Mouse (Mus musculus) cerebellum, postnatal 25 days (tissue): ENCODE data around the gene Cpsf4l.

Source experiments
- DNase-seq, 2 experiments: peaks; one replicate each; pipeline ENCODE4 v3.0.0; 2021; ENCODE audit warnings: mixed read lengths in 2 of 2

The Cpsf4l gene

DNA sequence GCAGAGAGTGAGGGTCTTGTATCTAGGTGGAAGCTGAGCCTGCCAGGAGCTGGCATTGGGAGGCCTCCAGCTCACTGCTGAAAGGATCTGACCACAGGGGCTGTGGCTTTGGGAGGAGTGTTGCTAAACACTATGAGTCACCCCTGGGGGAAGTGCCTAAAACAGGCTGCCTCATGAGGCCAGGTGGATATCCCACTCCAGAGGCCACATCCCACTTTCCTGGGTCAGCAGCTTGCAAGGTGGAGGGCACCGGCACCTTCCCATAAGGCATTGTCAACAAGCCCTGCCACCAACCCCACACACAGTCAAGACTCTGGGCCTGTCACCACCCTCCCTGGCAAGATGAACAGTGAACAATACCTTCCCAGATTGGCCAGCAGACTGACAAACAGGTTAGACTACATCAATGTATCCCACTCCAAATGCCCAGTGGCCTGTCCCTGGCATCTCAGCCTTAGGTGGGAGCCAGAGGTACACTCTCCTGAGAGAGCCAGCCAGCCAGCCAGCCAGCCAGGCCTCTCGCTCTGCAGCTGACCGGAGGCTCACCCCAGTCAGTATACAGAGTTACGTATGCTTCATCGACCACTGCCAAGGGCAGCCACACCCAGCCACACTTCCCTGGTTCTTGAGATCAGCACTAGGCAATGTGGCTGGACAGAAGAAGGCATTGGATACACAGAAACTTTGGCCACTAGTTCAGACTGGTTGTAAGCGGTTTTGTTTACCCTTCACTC lies 24.0 kb upstream of the Cpsf4l start:
- no peak for DNase-seq

DNA sequence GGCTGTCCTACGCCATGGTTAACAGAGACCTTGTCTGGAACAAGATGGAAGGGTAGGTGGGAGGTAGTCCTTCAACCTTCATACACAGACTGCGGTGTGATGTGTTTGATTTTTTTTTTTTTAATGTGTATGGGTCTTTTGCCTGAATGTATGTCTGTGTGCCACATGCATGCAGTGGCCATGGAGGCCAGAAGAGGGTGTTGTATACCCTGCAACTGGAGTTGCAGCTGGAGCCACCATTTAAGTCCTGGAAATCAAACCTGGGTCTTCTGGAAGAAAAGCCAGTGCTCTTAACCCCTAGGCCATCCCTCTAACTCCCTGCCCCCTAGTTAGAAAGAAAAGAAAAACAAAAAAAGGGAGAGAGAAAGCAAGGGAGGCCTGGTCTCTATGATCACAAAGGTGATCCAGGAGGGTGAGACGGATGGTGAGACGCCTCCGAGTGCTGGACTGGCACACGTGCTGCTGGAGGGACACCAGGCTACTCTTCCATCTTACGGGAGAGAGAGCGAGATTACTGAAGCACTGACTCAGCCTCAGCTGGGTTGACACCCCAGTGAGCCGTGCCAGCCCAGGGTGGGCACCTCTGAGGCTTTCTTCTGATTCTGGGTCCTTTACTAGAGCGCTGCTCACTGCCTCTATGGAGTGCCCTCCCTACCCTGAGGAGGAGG lies 22.3 kb upstream of the Cpsf4l start:
- DNase-seq = no peak

DNA sequence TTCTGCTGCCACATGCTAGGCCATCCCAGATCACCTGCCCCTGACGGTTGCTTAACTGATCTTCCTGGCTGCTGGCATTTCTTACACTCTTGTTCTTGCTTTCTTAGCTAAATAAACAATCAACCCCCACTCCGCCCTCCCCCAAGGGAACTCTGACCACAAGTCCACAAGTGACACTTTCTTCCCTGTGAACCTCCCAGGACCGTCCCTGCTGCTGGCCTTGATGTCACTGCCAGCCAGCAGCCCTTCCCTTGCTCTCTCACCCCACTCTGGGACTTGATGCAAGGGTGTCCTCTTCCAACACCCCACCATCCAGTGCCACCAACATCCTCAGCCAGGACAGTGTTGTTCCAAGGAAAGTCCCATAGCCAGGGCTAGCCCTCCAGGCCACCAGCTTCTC lies 21.1 kb upstream of the Cpsf4l start:
- DNase-seq = no peak

DNA sequence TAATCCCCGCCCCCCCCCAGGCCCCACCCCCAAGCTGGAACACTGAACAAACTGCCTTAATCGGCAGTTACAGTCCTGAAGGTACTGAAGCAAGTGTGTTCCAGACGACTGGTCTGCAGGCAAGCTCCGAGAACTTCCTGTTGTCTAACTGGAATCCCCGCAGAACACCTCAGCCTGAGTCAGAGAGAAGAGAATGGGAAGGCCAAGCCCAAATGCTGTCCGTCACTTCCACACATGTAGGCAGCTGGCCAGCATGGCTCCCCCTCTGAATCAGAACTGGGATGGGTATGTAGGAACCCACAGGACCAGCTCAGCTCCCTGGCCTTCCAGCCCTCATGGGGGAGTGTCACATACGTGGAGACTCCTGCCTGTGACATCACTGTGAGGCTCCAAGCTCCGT lies 20.1 kb upstream of the Cpsf4l start:
- no peak for DNase-seq

DNA sequence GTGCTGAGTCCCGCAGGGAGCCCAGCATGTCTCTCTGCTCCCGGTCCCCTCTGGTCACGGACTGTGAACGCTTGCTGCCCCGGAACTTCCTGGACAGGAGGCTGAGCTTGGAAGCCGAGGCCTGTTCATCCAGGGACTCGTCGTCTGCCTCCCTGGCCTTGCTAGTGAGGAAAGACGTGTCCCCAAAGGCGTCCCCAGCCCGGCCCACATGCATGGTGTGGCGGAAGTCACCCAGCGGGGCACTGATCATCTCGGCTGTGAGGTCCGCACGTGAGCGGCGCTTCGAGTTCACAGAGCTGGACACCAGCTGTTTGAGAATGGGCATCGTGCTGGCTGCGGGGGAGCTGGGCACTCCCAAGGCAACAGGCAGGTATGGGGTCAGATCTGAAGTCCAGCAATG lies 19.4 kb upstream of the Cpsf4l start:
- no peak for DNase-seq

DNA sequence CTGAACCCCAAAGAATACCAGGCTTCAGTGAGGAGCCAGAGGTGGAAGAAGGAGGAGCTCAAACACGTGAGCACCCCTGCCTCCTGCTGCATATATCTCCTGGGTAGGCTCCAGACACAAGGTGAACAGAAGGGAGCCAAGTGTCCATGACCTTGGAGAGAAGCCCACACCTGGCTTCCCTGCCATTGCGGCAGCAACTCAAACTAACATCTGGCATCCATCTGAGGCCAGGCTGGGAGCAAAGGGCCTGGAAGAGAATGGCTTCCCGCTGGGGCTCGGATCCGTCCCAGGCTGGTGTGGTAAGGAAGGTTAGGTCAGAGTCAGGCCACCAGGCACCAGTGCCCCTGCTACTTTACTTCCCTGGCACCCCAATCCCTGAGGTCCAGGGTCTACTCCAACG lies 18.2 kb upstream of the Cpsf4l start:
- no peak for DNase-seq

DNA sequence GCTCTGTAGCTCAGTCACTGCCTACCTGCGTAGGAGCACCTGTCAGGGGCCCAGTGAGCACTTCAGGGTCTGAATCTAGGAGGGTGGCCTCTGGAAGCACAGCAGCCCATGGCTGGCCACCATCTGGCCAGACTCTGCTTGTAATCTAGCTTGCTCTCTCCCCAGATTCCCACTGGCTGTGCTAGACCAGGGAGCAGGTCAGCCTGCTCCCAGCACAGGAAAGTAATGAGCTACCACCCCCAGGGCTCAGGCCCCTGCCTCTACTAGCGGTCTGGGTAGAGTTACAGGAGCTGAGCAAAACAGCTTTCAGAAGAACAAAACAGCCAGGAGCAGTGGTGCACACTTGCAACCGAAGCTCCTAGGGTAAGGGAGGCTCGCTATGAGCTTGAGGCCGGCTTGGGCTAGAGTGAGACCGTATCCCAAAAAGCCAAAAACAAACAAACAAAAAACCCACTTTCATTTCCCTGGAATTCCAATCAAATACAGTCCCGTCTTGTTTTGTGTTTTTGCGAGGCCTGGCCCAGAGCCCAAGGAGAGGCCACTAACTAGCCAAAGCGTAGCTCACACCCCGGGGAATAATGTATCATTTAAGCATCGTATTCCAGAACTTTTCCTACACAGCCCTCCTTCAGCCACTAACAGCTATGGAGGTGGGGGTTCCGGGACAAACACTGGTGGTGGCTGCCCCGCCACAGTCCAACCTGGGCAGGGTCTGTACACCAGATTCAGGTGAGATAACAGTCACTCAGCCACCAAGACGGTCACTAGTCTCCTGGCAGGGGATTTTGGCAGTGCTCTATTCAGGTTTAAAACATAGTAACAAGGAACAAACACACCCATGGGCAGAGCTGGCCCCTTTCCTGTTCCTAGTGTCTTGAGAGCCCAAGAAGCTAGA lies 17.4 kb upstream of the Cpsf4l start:
- no peak for DNase-seq

DNA sequence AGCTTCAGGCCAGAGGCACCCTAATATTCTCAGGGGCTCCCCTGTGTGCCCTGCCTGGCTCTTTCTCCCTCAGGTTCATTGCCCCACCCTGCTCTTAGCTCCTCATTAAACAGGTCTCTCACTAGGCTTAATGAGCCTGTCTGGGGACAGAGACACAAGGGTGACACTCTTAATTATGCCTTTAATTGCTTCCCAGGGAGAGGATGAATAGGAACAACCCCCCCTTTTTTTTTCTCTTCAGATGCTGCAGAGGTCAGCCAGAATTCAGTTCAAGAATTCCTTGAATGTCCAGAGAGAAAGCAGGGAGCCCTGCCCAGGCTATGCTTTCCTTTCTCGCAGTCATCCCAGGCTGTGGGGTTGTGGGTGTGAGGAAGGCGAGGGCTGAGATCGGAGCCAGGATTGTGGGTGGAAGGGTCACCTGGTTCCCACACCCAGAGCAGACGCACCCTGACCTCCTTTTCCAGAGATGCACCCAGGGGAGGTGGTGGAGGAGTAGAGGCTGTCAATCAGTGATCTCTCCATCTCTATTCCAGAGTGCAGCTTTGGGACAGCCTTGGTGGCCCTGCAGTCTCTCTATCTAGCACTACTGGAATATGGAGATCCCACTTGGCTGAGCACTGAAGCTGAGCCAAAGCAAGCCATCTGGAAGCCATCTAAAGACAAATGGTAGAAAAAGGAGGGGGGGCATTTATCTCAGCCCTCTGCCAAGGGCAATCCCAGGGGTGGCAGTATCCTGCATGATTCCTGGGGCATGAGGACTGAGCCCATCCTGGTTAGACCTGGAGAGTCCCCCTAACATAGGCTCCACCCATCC lies 15.6 kb upstream of the Cpsf4l start:
- peak; percentile 32 to 36 for DNase-seq

DNA sequence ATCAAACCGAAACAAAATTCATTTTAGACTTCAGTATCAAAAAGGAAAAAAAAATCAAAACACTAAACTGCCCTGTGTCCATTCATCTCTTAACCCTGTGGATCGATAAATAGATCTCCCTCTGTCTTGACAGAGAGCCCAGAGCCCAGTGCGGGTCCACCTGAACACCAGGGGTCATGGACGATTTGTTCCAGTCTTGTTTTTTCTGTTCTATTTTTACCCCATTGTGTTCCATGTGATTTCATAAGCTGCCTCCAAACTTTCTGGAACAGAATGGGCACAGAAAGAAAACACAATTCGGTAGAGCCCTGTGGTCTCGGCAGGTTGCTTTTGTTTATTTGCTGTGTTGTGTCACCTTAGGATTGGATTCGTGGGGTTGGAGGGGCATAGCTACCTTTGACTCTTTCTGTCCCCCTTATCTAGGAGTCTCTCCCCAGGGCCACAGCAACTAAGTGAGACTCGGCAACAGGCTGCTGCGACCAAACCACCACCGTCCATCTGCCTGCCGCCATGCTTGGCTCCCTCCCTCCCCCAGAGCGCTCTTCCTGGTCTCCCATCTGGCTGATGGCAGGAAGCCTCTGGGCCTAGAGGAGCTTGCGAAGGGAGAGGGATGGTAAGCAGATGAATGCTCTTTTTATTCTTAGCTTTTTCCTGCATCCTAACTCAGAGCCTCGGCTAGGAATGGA lies 12.7 kb upstream of the Cpsf4l start:
- peak; percentile 36 to 56 for DNase-seq

DNA sequence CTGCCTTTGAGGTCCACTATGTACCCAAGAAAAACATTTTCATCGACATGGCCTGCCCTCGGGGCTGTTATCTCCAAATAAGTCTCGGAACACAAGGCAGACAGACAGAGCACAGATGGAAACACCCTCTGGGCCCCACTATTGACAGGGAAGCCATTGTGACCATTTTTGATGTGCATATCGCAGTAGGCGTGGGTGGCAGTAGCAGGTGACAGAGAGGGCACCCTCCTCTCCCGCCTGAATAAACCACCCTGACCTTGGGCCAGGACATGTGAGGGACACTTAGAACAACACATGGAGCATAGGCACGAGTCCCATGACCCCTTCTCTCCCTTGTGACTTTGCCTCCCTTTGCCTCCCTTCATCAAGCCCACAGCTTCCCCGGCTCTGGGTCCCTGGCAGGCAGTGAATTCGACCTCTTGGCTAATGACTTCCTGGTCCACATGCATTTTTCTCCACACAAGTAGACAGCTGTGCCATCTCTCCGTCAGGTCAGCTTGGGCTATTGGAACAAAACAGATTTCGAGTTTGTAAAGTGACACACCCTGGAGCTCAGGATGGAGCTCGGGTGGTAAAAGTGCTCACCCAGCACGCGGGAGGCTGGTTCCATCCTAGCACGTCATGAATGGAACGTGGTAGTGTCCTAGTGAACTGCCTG lies 8.1 kb upstream of the Cpsf4l start:
- no peak for DNase-seq

DNA sequence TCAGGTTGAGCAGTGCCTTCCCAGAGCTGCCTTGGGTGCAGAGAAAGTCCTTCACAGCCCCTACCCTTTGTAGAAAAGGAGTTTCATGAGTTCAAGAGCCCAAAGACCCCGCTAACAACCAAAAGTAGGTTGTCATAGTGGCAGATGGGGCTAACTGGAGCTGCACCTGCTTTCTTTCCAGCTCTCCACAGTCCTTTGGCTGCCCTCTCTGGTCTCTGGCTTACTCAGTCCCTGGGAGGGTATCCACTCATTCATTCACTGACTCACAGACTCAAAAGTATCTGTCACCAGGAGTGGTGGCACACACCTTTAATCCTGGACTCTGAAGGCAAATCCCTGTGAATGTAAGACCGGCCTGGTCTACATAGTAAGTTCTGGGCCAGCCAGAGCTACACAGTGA lies 6.3 kb upstream of the Cpsf4l start:
- no peak for DNase-seq

DNA sequence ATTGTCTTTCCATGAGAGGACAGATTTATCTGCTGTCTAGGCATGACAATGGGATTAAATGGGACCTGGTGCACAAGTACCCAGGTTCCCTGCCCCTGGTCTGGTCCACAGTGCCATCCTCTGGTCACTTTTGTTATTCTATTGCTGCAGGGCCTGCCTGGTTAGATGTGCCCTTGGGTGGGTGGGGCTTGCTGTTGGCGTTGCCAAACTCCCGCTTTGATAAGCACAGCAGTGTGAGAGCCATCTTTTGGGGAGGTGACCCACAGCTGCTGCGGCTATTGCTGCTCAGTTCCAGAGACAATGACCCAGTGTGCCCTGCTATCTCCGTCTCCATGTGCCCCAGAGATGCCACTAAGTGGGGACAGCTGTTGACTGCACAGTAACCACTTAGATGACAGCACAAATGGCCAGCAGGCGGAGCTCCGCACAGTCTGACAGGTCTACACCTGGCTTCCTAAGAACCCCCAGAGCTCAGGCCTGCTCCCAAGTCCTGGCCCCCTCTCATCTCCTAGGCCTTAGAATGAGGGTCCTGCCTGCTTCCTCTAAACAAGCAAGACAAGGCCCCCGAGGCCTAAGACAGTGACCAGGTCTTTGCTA lies 5.4 kb upstream of the Cpsf4l start:
- DNase-seq = no peak

DNA sequence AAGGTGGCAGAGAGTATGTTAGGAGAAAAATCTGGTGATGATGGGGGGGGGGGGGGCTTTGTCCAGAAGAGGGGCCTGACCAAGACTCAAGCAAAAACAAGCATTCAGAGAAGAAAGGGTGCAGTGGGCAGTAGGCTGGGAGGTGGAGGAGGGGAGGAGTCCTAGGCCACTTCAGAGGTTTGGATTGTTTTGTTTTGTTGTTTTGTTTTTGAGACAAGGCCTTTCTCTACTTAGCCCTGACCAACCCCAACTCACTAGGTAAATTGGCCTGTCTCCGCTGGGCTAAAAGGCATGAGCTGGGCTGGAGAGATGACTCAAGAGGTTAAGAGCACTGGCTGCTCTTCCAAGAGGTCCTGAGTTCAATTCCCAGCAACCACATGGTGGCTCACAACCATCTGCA lies 1.2 kb upstream of the Cpsf4l start:
- DNase-seq = no peak

DNA sequence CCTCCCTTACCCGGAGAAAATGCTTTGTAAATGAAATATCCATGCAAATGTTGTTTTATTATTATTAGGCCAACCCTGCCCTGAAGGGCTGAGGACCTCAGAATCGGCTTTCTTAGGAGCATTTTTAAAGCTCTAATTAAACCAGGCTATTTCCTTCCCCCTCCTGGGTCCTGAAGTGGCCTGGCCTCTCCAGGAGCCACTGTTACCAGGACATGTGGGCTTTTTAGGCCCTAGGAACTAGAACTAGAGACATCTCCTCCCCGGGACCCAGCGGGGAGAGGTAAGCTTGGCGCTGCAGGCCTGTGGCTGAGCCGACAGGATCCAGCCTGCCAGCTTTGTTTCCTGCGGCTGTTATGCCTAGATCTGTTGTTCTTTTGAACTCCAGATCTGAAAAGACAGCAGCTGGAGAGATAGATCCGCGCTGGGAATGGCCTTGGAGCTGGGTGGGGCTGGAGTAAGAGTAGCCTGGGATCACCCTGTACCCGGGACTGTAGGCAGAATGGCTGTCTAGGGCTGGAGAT lies 500 bp upstream of the Cpsf4l start:
- DNase-seq = no peak

DNA sequence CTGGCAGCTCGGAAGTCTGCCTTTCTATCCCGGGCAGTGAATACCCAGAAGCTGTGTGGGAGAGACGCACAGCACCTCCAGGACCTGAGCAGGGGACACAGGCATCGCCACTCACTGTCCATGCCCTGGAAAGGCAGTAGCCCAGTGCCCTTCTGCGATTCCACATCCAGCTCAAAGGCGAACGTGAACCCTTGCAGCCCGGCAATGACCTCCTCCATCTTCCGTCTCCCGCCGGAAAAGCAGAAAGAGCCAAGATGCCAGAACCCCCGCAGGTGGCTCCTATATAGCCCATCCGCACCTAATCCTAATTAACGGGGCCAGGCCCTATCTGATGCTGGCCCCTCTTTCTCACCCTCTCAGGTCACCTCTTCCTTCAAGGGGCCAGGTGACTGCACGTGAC lies 545 bp downstream of the Cpsf4l start:
- DNase-seq = no peak

DNA sequence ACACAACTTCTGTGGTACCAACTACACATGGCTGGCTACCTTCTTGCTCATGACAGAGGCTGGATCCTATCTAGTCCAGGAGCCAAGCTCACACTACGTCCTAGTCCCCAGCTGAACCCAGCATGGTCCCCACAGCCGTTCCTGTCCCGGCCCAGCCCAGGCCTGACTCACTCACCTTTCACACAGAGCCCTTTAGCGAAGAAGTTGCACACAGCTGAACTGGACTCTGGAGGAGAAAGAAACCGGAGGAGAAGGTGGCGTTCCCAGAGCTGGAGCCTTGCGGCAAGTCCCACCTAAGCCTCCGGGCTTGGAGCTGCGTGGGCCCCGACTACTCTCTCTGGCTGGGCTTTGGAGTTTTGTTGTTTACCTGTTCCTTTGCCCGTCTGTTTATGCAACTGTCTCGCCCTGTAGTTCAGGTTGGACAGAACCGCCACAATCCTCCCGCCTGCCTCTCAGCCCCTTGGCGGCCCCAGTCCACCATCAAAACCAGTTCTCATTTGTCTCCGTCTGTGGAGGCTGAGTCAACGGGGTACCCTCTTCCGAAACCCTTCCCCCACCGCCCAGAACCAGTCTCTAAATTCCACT lies 1.1 kb downstream of the Cpsf4l start:
- DNase-seq = no peak

DNA sequence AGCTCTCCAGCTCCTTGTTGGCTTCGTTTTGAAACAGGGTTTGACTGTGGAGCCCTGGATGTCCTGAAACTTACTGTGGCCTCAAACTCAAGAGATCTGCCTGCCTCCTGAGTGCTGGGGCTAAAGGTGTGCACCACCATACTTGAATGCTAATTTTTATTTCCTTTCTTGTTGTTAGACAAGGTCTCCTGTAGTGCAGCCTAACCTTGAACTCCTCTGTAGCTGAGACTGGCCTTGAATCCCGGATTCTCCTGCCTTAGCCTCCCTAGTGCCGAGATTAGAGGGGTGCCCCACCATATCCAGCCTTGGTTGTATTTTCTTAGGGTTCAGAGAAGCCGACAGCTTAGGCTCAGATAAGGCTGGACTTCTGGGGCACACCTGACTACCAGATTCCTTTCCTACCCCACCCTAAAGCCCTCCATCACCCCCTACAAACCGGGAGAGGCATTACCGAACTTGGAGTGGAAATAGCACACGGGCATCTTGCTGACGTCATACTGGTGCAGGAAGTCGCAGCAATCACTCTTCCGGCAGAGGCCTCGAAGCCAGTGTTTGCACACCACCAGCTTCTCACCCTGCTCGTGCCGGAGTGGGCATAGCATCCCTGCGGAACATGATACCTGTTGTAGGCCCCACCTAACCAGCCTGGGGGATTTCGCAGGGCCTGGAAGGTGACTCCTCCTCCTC lies 3.7 kb downstream of the Cpsf4l start:
- no peak for DNase-seq

DNA sequence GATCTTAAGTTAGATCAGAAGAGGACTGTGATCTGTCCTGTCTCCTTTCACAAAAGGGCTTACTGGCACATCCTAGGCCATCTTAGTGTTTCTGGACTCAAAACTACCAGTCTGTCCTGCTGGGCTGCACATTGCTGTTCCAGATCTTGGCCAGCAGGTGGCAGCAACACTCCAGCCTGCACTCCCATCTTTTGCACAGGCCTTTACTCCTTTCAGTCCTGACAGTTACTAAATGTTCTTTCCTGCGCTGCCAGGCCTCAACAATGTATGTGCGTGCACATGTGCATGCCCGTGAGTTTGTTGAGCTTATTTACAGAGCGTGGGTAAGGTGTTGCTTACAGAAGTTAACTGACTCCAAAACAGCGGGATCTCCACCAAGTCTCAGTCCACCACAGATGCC lies 6.1 kb downstream of the Cpsf4l start:
- peak; percentile 86 to 87 for DNase-seq

DNA sequence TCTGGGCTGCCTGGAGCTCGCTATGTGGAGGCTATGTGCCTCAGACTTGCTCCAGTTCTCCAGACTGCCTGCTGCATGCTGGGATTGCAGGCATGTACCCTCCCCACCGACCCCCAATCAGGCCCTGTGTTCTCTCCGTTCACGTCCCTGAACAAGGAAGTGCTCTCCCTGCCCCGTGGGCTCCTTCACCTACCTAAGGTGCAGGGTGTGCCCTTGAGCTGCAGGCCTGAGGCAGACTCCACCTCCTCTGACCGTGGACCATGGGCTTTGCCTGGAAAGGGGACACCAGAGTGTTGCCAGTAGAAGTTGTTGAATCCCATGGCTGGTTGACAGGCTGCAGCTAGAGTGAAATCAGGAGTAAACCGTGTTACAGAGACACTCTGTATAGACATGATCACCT lies 10.2 kb downstream of the Cpsf4l start:
- DNase-seq = no peak

DNA sequence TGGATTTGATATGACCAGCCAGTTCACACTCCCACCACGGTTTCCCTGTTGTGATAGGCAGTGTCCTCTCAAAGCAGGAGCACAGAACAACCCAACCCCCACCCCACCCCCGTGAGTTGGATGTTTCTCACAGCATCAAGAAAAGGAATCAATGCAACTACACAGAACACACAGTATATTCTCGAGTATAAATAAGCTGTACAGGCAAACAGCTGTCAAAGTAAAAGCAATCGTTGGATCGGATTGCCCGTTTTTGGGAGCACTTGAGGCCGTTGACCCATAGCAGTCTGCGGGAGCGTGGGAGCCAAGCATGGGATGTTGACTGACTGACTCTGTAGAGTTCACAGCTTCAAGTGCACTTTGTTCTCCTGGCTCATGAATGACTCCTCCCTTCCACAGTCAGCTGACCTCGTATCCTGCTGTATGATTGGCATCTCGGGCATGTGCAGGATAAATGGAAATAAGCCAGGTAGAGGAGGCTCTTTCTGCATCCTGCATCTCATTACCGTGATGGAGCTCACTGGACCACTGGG lies 11.7 kb downstream of the Cpsf4l start:
- no peak for DNase-seq
